Mouse (Mus musculus): ENCODE measurements around the gene Dmac1.

GRCm38 (mm10) chr4:75259447-75259846 is 18.7 kb downstream of the Dmac1 start:
- no peak for TF ChIP-seq SIN3A (IDR thresholded peaks at IDR 0.05; ENCODE audit: low read length)
- no peak for TF ChIP-seq E2F4 (IDR thresholded peaks at IDR 0.05; ENCODE audit: borderline replicate concordance, low read depth, low read length)
- no peak for TF ChIP-seq CHD2 (IDR thresholded peaks at IDR 0.05; ENCODE audit: low read length)
- no peak for TF ChIP-seq ELF1 (IDR thresholded peaks at IDR 0.05; ENCODE audit: low read depth, low read length)
- no peak for TF ChIP-seq ZMIZ1 (IDR thresholded peaks at IDR 0.05; ENCODE audit: low read depth, low read length)
- no peak for TF ChIP-seq TBP (IDR thresholded peaks at IDR 0.05; ENCODE audit: low read depth, low read length)
- TF ChIP-seq POLR2A (IDR thresholded peaks at IDR 0.05; ENCODE audit: control insufficient read depth in 1 of 2, insufficient read depth in 1 of 2, low read depth in 1 of 2, low read length in 2 of 2, poor library complexity in 1 of 2): no peak
- TF ChIP-seq EP300 (IDR thresholded peaks at IDR 0.05; ENCODE audit: low read depth in 1 of 2, low read length in 2 of 2): no peak
- TF ChIP-seq CTCF (IDR thresholded peaks at IDR 0.05 in 2 of 3, conservative IDR thresholded peaks at IDR 0.05 in 1 of 3; ENCODE audit: control insufficient read depth in 1 of 3, insufficient read depth in 1 of 3, low read depth in 2 of 3, low read length in 3 of 3, poor library complexity in 1 of 3, severe bottlenecking in 1 of 3): no peak
- TF ChIP-seq TCF12 (IDR thresholded peaks at IDR 0.05; ENCODE audit: low read depth, low read length): no peak
- TF ChIP-seq RCOR1 (IDR thresholded peaks at IDR 0.05; ENCODE audit: low read depth, low read length): no peak
- no peak for TF ChIP-seq ZNF384 (IDR thresholded peaks at IDR 0.05; ENCODE audit: low read depth, low read length)
- no peak for TF ChIP-seq GABPA (IDR thresholded peaks at IDR 0.05; ENCODE audit: low read depth, low read length)
- no peak for TF ChIP-seq MAX (IDR thresholded peaks at IDR 0.05; ENCODE audit: low read length)

All from MEL (cell line).